Mouse (Mus musculus) ES-E14 (cell line): ENCODE data around the gene Mapk3.

Experiments used
- CHD2 ChIP-seq: IDR thresholded peaks from 2 replicates; pipeline ENCODE4 v1.6.1; 2014; ENCODE audit warnings: mild to moderate bottlenecking, low read depth, low read length, inconsistent platforms
- MAFK ChIP-seq: IDR thresholded peaks from 2 replicates; pipeline ENCODE4 v1.6.1; 2014; ENCODE audit warnings: mild to moderate bottlenecking, low read depth, low read length, inconsistent platforms; ENCODE audit not compliant: insufficient read depth
- ZC3H11A ChIP-seq: IDR thresholded peaks from 2 replicates; pipeline ENCODE4 v1.6.1; 2012; ENCODE audit warnings: low read depth, mild to moderate bottlenecking, inconsistent platforms, low read length, borderline replicate concordance
- ZNF384 ChIP-seq: IDR thresholded peaks from 2 replicates; pipeline ENCODE4 v1.6.1; 2012; ENCODE audit warnings: low read depth, low read length, inconsistent platforms

DNA sequence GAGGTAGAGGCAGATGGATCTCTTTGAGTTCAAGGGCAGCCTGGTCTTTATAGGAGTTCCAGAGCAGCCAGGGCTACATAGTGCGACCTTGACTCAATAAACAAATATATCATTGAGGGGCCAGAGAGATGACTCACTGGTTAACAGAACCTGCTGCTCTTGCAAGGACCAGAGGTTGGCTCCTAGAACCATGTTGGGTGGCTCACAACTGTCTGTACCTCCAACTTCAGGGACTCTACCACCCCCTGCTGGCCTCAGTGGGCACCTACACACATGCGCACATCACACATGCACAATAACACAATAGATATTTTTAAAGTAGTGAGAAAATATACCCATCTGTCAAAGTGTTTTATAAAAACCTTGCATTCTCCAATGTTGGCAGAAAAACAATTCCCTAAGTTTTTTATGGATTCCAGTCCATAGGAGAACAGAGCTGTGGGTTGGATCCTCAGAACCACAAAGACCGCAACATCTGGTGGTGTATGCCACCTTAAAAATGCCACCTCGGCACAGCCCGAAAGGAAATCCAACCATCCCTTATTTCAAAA lies 40.5 kb upstream of the Mapk3 start:
- TF ChIP-seq MAFK (no peak), ZNF384 (no peak), ZC3H11A (no peak), CHD2 (no peak)
